ENCODE assay signal across 17 mouse cellular contexts in genomic region chr10:100700281-100701205, GRCm38 (mm10).
DNase-seq lines count a peak whose midpoint lies in the region; ATAC-seq lines count a peak whose summit lies in the region.
"Had no signal": no experiment of that assay in that cellular context is flagged by ENCODE, and none has a peak within 500 bp of the region (broad histone marks: within the 10 kb centered on the region; RNA-seq: fewer than 3 reads in every experiment).

No protein-coding gene starts in this region.

- no peaks in the 10 kb centered on the region for H3K27me3 ChIP-seq in lung, embryonic 16.5 days (ENCODE audit: control insufficient read depth, insufficient read depth, low read depth, low read length)
- no peaks in the 10 kb centered on the region for H3K27me3 ChIP-seq in limb, embryonic 15.5 days
- H3K27me3 ChIP-seq: embryonic facial prominence, embryonic 12.5 days; kidney, embryonic 15.5 days had no signal

- intact Hi-C loops in gastrocnemius, postnatal 14 days (cut with DNase I; ENCODE audit: low total_unique reads) = no loop called here

- peak; percentile 7 for DNase-seq in gastrocnemius, adult 18-20 months (ENCODE audit: low spot score)
- DNase-seq in gastrocnemius, adult 8-10 months (ENCODE audit: low spot score in 2 of 2) = no peak
- DNase-seq in lung, postnatal 10 days = no peak
- DNase-seq in gastrocnemius, postnatal 14 days = peak; percentile 15
- DNase-seq in natural killer cell, adult 2 months (ENCODE audit: low spot score in 2 of 2) = no peak
- DNase-seq in adrenal gland, postnatal 14 days = no peak
- DNase-seq: cerebellum, postnatal 36 days; heart, postnatal 4 days; midbrain, embryonic 14.5 days; thymus, postnatal 14 days had no signal

- H3K9me3 ChIP-seq in lung, embryonic 16.5 days (ENCODE audit: control insufficient read depth, low read length) = no peaks in the 10 kb centered on the region
- no peaks in the 10 kb centered on the region for H3K9me3 ChIP-seq in limb, embryonic 15.5 days
- H3K9me3 ChIP-seq: embryonic facial prominence, embryonic 12.5 days; kidney, embryonic 15.5 days had no signal

- H3K9ac ChIP-seq in lung, embryonic 16.5 days (ENCODE audit: low read length) = no peak overlapping the region
- H3K9ac ChIP-seq in limb, embryonic 15.5 days = no peak overlapping the region
- H3K9ac ChIP-seq: embryonic facial prominence, embryonic 12.5 days; kidney, embryonic 15.5 days had no signal

- ATAC-seq in lung, embryonic 16.5 days (ENCODE audit: low read depth) = 0 out of 2 replicates have a peak, but pooled peaks have one; percentile 15
- ATAC-seq in limb, embryonic 15.5 days (ENCODE audit: insufficient number of reproducible peaks, low FRiP score, low TSS enrichment, low read depth) = 0 out of 2 replicates have a peak, but pooled peaks have one; percentile 14
- ATAC-seq: CD4-positive, CD25-positive, alpha-beta regulatory T cell, adult 4 months; inflammation-experienced regulatory T-cells, adult 6 months; lung, postnatal 0 days had no signal

- no peak overlapping the region for H3K4me3 ChIP-seq in lung, embryonic 16.5 days (ENCODE audit: low read length)
- H3K4me3 ChIP-seq in limb, embryonic 15.5 days = no peak overlapping the region
- H3K4me3 ChIP-seq: embryonic facial prominence, embryonic 12.5 days; kidney, embryonic 15.5 days had no signal

- 58% methylated on average over 10 of the region's 10 CpGs for WGBS in lung, embryonic 16.5 days
- 57% methylated on average over 10 of the region's 10 CpGs for WGBS in limb, embryonic 15.5 days

- no peaks in the 10 kb centered on the region for H3K4me1 ChIP-seq in lung, embryonic 16.5 days (replicated peaks; ENCODE audit: control insufficient read depth, insufficient read depth, low read length)
- no peaks in the 10 kb centered on the region for H3K4me1 ChIP-seq in limb, embryonic 15.5 days
- H3K4me1 ChIP-seq: embryonic facial prominence, embryonic 12.5 days; kidney, embryonic 15.5 days had no signal

- H3K4me2 ChIP-seq in lung, embryonic 16.5 days (ENCODE audit: low read depth, low read length) = no peak overlapping the region
- no peak overlapping the region for H3K4me2 ChIP-seq in limb, embryonic 15.5 days
- H3K4me2 ChIP-seq: embryonic facial prominence, embryonic 12.5 days; kidney, embryonic 15.5 days had no signal

- H3K27ac ChIP-seq in lung, embryonic 16.5 days (ENCODE audit: low read length) = no peak overlapping the region
- H3K27ac ChIP-seq in limb, embryonic 15.5 days = no peak overlapping the region
- H3K27ac ChIP-seq: embryonic facial prominence, embryonic 12.5 days; kidney, embryonic 15.5 days had no signal

- H3K36me3 ChIP-seq in lung, embryonic 16.5 days (ENCODE audit: control insufficient read depth, insufficient read depth, low read length) = no peaks in the 10 kb centered on the region
- no peaks in the 10 kb centered on the region for H3K36me3 ChIP-seq in limb, embryonic 15.5 days
- H3K36me3 ChIP-seq: embryonic facial prominence, embryonic 12.5 days; kidney, embryonic 15.5 days had no signal

Comparison
In these comparisons a context has a peak if more than half of its experiments do, and no peak if none do; other contexts are left out.
1. DNase-seq: peak in gastrocnemius, adult 18-20 months (single experiment) and gastrocnemius, postnatal 14 days (single experiment); none in gastrocnemius, adult 8-10 months (0 of 2), lung, postnatal 10 days (single experiment), natural killer cell, adult 2 months (0 of 2) and adrenal gland, postnatal 14 days (single experiment).